Mouse (Mus musculus) stomach, embryonic 15.5 days (tissue): ENCODE results near the gene Nle1. TPM values are rescaled to one million over a fixed set of nuclear protein-coding genes. Genes with fewer than 3 reads are reported as not detected.

Experiments
- ATAC-seq: fragments of 200-750 bp; cut with Nextera tagmentation; 2 replicates; pipeline ENCODE4 v1.8.0; 2017; ENCODE audit warnings: low read depth, moderate number of reproducible peaks, moderate TSS enrichment; ENCODE audit not compliant: insufficient read depth, low FRiP score
- H3K27ac ChIP-seq: fragments of 300-500 bp; sonication (generic); 2 replicates; pipeline ENCODE4 v1.5.1; 2015; ENCODE audit warnings: mild to moderate bottlenecking, inconsistent platforms
- H3K27me3 ChIP-seq: fragments of 300-500 bp; sonication (generic); replicated peaks from 2 replicates; pipeline ENCODE4 v1.6.1; 2015; ENCODE audit warnings: inconsistent platforms
- H3K36me3 ChIP-seq: fragments of 300-500 bp; sonication (generic); 2 replicates; pipeline ENCODE4 v1.6.1; 2015; ENCODE audit warnings: inconsistent platforms
- H3K4me1 ChIP-seq: fragments of 300-500 bp; sonication (generic); 2 replicates; pipeline ENCODE4 v1.6.1; 2015; ENCODE audit warnings: inconsistent platforms
- H3K4me2 ChIP-seq: fragments of 300-500 bp; sonication (generic); 2 replicates; pipeline ENCODE4 v1.6.1; 2015; ENCODE audit warnings: mild to moderate bottlenecking, inconsistent platforms
- H3K4me3 ChIP-seq: fragments of 300-500 bp; sonication (generic); replicated peaks from 2 replicates; pipeline ENCODE4 v1.5.1; 2015; ENCODE audit warnings: inconsistent platforms
- H3K9ac ChIP-seq: fragments of 300-500 bp; sonication (generic); 2 replicates; pipeline ENCODE4 v1.6.1; 2015; ENCODE audit warnings: inconsistent platforms
- H3K9me3 ChIP-seq: fragments of 300-500 bp; sonication (generic); 2 replicates; pipeline ENCODE4 v1.6.1; 2016; ENCODE audit warnings: inconsistent platforms
- WGBS: fragments of 180-500 bp; shearing (Covaris S2); methylation state at CpG from one replicate; pipeline ENCODE4 v1.1.7; 2015; 5-methylcytosine and 5-hydroxymethylcytosine counted together
- polyA plus RNA-seq: library from polyadenylated mRNA; unstranded; fragments of >200 nt; fragmentation: Nextera tagmentation; extraction: Ambion mirVana; gene quantifications from 2 replicates; pipeline ENCODE4 v1.2.1, GENCODE M21; 2015

Nle1 gene
- polyA plus RNA-seq, 1 experiment from 2014 or later = 30.7 TPM

DNA sequence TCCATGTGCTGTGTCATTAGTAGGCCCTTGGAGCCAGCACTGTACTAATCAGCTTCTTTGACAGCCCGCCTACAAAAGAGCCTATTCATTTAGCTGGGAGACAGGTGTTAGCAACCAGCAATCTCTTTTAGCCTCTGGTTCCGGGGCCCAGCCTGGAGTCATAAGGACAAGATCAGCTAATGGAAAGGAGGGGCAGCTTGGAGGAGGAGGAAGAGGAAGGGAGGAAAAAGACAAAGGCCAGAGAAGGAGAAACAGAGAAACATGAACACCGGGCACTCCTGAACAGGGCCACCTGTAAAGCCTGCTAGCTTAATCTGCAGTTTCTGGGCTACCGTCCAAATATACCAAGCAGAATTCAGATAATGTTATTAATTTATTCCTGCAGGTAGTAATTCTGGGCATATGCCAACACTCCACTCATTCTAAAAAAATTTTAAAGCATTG lies 44.7 kb downstream of the Nle1 start:
- ATAC-seq = peak; percentile 63; the same call in 1 of the 2 replicates
- WGBS = 44% methylated on average over 4 of the region's 4 CpGs
- no peak overlapping the region for H3K4me2 ChIP-seq
- no peaks in the 10 kb centered on the region for H3K27me3 ChIP-seq
- no peak overlapping the region for H3K9ac ChIP-seq
- peaks cover 6% of the 10 kb centered on the region; the same call in 1 of the 2 replicates for H3K4me1 ChIP-seq
- H3K27ac ChIP-seq = peak overlapping the region; percentile 57; the same call in 1 of the 2 replicates
- H3K36me3 ChIP-seq = no peaks in the 10 kb centered on the region
- no peak overlapping the region for H3K4me3 ChIP-seq
- H3K9me3 ChIP-seq = no peaks in the 10 kb centered on the region

DNA sequence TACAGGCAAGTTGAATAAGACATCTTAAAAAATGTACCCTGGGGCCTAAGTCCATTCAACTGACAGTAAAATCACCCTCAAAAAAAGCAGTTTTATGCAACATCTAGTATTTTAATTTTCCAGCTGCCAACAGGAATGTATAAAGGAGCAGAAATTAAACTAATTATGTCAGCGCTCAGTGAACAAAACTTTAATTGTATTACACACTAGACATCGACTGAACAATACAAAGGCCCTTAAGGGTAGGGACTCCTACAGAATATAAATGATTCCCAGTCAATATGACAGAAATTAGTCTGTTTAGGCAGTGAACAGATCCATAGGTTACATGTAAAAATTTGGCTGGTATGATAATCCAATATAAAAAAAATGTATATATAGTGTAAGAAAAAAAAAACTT lies 45.2 kb downstream of the Nle1 start:
- H3K27ac ChIP-seq = peak overlapping the region; percentile 57; the same call in 1 of the 2 replicates
- no peak overlapping the region for H3K9ac ChIP-seq
- no peaks in the 10 kb centered on the region for H3K9me3 ChIP-seq
- no peaks in the 10 kb centered on the region for H3K27me3 ChIP-seq
- no peaks in the 10 kb centered on the region for H3K36me3 ChIP-seq
- WGBS = 77% methylated on average over 2 of the region's 2 CpGs
- no peak overlapping the region for H3K4me2 ChIP-seq
- ATAC-seq = no peak
- H3K4me1 ChIP-seq = peaks cover 6% of the 10 kb centered on the region; the same call in 1 of the 2 replicates
- H3K4me3 ChIP-seq = no peak overlapping the region

DNA sequence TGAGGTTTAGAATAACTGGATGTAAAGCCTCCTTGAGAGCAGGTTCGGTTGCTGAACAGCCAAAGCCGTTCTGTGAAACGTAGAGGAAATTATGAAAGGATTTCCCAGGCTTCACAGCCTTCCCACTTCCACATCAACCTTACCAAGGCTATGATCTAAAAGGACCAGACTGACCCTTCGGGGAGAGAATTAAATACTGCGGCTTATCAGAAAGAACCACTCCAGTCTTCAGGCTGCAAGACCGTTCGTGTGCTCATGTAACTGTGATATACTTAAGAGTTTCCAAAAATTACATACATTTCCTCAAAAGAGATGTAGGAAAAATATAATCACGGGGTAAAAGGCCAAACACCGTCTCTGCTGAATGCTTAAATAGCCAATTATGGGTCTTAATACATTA lies 45.6 kb downstream of the Nle1 start:
- no peak overlapping the region for H3K4me3 ChIP-seq
- H3K9me3 ChIP-seq = no peaks in the 10 kb centered on the region
- H3K36me3 ChIP-seq = no peaks in the 10 kb centered on the region
- no peak for ATAC-seq
- no peak overlapping the region for H3K9ac ChIP-seq
- no peak overlapping the region for H3K27ac ChIP-seq
- no peaks in the 10 kb centered on the region for H3K27me3 ChIP-seq
- H3K4me1 ChIP-seq = peaks cover 6% of the 10 kb centered on the region; the same call in 1 of the 2 replicates
- 75% methylated on average over 9 of the region's 9 CpGs for WGBS
- H3K4me2 ChIP-seq = no peak overlapping the region

DNA sequence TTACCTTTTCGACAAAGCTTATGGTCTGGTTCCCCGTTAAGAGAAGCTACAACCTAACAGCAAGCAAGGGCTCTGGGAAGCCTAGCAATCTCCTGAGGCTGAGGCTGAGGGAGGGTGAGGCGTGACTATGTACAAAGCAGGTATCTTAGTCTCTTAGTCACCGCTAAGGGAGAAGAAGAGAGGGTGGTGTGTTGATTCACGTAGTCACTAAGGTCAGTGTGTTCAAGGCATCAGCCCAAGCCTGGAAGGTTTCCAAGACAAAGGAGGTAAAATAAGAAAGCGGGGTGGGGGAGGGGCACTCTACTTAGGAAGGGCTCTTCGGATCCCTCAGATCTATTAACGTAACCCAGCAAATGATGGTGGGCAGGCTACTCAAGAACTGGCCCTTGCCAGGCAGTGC lies 46.7 kb downstream of the Nle1 start:
- peak overlapping the region; percentile 14; the same call in 1 of the 2 replicates for H3K27ac ChIP-seq
- WGBS = 58% methylated on average over 8 of the region's 8 CpGs
- H3K9ac ChIP-seq = no peak overlapping the region

DNA sequence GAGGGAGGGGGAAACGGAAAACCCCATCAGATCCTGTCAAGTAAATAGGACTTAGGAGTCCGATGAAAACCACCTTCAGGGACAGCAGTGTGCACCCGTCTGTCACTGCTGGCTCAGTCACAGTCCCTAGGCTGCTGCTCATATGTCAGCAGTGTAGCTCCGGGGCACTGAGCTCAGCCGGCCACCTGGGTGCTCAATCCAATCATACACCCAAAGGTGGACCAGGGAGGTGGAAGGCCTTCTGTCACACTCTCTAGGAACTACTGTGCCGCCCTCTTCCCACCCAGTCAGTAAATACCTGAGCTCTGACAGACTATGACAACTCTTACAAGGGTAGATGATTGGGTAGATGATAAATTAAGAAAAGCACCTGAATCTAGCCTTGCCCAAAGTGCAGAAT lies 47.5 kb downstream of the Nle1 start:
- Histone ChIP-seq H3K27ac (no peak overlapping the region), H3K4me1 (peaks cover 9% of the 10 kb centered on the region; the same call in 1 of the 2 replicates), H3K4me3 (no peak overlapping the region), H3K36me3 (no peaks in the 10 kb centered on the region), H3K27me3 (no peaks in the 10 kb centered on the region), H3K4me2 (no peak overlapping the region), H3K9me3 (no peaks in the 10 kb centered on the region), H3K9ac (no peak overlapping the region)
- WGBS = 81% methylated on average over 6 of the region's 6 CpGs
- no peak for ATAC-seq

More for the DNA sequence above, 46.7 kb downstream of the Nle1 start:
- no peak overlapping the region for H3K4me2 ChIP-seq
- no peaks in the 10 kb centered on the region for H3K36me3 ChIP-seq
- no peak overlapping the region for H3K4me3 ChIP-seq
- H3K9me3 ChIP-seq = no peaks in the 10 kb centered on the region
- ATAC-seq = peak; percentile 67; the same call in 1 of the 2 replicates
- H3K27me3 ChIP-seq = no peaks in the 10 kb centered on the region
- H3K4me1 ChIP-seq = peaks cover 6% of the 10 kb centered on the region; the same call in 1 of the 2 replicates

DNA sequence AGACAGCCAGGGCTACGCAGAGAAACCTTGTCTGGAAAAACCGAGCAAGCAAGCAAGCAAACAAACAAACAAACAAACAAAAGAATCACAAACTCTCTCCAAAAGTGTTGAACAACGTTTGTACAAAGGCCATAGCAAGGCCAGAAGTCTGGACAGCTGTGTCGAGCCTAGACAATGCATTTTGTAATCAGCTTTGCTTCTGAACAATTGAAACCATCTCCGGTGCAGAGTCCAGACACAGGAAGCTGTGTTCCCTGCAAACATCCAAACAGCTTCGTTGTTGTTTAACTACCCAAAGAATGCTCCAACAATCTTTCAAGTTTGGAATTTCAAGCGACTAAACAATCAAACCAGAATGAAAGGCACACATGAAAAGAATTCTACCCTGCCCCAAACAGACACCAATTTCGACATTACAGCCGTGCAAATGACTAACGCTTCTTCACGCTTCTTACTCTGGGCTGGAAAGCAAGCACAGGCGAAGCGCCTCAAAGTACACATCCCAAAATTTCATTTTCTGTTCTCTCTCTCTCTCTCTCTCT lies 50.8 kb downstream of the Nle1 start:
- WGBS = 66% methylated on average over 13 of the region's 13 CpGs
- H3K36me3 ChIP-seq = no peaks in the 10 kb centered on the region
- H3K4me3 ChIP-seq = no peak overlapping the region
- no peak overlapping the region for H3K9ac ChIP-seq
- no peaks in the 10 kb centered on the region for H3K9me3 ChIP-seq
- H3K4me2 ChIP-seq = no peak overlapping the region
- ATAC-seq = no peak
- no peak overlapping the region for H3K27ac ChIP-seq
- H3K27me3 ChIP-seq = no peaks in the 10 kb centered on the region
- H3K4me1 ChIP-seq = peaks cover 9% of the 10 kb centered on the region; the same call in 1 of the 2 replicates

DNA sequence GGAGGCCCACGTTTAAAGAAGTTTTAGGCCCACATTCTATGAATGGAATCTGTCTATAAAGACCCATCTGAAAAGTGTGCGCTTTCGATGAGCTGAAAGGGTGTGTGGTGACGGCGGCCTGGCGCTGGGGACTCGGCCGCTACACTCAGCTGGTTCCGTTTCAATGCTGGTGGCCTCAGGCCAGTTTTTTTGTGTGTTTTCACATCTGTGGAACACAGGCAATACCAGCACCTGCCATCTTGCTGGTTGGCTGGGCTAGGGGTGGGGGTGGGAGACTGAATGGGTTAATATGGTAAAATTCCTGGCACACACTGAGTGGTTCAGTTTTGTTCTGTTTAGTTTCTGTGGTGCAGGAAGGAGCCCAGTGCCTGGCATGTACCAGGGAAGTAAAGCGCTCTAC lies 52.2 kb downstream of the Nle1 start:
- Histone ChIP-seq H3K27me3 (no peaks in the 10 kb centered on the region), H3K4me2 (no peak overlapping the region), H3K9me3 (no peaks in the 10 kb centered on the region), H3K9ac (no peak overlapping the region), H3K4me1 (0 out of 2 replicates have a peak, but pooled peaks cover 3% of the 10 kb centered on the region), H3K4me3 (no peak overlapping the region), H3K27ac (no peak overlapping the region), H3K36me3 (no peaks in the 10 kb centered on the region)
- WGBS = 71% methylated on average over 10 of the region's 10 CpGs
- ATAC-seq = no peak

DNA sequence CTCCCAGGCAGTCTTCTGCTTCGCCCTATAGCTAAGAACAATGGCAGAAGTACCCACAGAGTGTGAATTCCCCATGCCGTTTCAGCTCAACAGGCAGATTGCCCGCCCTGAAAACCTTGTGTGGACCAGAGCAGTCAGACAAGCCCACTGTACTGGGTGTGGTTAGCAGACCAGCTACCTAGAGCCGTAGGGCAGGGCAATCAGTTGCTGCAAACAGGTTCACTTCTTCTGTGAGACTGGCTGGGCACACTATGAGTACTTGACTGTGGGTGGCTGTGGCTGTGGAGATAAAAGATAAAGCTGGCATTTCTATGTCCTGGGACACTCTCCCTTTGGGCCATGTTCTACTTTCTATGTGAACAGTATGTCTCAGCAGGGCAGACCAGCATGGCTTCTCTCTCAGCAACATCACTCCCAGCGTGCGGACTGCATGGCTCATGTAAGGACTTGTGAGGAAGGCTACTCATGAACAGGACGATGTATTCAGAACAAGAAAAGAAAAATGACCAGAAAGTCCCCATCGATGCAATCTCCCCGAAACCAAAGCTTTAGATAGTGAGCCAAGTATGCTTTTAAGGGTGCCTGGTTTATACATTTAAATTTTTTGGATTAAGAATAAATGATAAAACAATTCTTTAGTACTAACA lies 52.8 kb downstream of the Nle1 start:
- no peak overlapping the region for H3K9ac ChIP-seq
- H3K9me3 ChIP-seq = no peaks in the 10 kb centered on the region
- ATAC-seq = peak; percentile 85
- 56% methylated on average over 9 of the region's 9 CpGs for WGBS
- H3K4me3 ChIP-seq = no peak overlapping the region
- H3K4me2 ChIP-seq = peak overlapping the region; percentile 11; the same call in 1 of the 2 replicates
- H3K27me3 ChIP-seq = no peaks in the 10 kb centered on the region
- peak overlapping the region; percentile 60; the same call in 1 of the 2 replicates for H3K27ac ChIP-seq
- 0 out of 2 replicates have a peak, but pooled peaks cover 5% of the 10 kb centered on the region for H3K4me1 ChIP-seq
- no peaks in the 10 kb centered on the region for H3K36me3 ChIP-seq

DNA sequence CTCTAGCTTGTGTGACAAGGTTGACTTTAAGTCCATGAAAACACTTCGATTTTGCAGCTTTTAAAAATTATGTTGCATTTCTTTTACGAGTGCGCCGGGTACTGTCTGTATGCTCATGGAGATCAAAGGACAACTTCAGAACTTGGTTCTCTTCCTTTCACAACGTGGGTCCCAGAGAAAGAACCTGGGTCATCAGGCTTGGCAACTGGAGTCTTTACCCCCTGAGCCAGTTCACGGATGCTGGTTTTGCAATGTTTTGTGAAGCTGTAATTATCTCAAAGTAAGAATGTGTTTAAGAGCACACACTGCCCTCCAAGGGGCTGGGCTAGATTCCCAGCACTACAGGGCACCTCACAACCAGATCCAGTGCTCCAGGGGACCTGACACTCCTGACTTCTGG lies 54.1 kb downstream of the Nle1 start:
- 83% methylated on average over 6 of the region's 6 CpGs for WGBS
- no peak for ATAC-seq
- no peaks in the 10 kb centered on the region for H3K36me3 ChIP-seq
- H3K9me3 ChIP-seq = no peaks in the 10 kb centered on the region
- no peak overlapping the region for H3K4me3 ChIP-seq
- no peak overlapping the region for H3K27ac ChIP-seq
- no peak overlapping the region for H3K9ac ChIP-seq
- H3K27me3 ChIP-seq = no peaks in the 10 kb centered on the region
- H3K4me1 ChIP-seq = 0 out of 2 replicates have a peak, but pooled peaks cover 9% of the 10 kb centered on the region
- no peak overlapping the region for H3K4me2 ChIP-seq

DNA sequence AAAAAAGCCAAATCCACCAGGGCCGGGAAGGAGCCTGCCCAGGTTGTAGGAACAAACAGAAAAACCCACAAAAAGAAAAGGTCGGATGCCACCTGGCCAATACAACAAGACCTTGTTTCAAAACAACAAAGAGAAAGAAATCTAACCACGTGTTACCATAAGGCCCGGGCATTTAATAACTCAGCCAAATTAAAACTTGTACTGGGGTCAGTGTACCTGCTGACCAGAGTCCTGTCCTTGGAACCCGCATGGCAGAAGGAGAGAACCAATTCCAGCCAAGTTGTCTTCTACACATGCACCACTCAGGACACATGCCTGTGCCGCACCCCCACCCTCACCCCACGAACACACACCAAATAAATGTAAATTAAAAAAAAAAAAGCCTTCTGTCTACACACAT lies 55.3 kb downstream of the Nle1 start:
- WGBS = 76% methylated on average over 7 of the region's 7 CpGs
- H3K9me3 ChIP-seq = no peaks in the 10 kb centered on the region
- ATAC-seq = no peak
- no peaks in the 10 kb centered on the region for H3K27me3 ChIP-seq
- H3K9ac ChIP-seq = no peak overlapping the region
- H3K27ac ChIP-seq = no peak overlapping the region
- H3K4me1 ChIP-seq = 0 out of 2 replicates have a peak, but pooled peaks cover 9% of the 10 kb centered on the region
- H3K36me3 ChIP-seq = no peaks in the 10 kb centered on the region
- H3K4me3 ChIP-seq = no peak overlapping the region
- no peak overlapping the region for H3K4me2 ChIP-seq

DNA sequence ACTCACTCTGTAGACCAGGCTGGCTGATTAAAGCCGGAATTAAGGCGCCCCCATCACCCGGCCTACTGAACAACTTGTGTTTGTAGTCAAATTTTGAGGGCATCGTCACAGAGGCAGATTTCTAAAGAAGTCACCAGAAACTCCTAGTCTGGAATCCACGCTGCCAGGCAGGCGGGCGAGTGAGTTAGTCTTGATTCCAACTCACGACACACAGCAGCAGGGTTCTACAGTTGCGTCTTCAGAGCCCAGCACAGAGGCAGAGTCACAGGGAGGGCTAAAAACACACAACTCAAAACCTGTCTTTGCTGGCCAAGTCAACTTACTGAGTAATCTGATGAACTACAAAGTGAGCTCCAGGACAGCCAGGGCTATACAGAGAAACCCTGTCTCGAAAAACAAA lies 55.7 kb downstream of the Nle1 start:
- WGBS = 79% methylated on average over 10 of the region's 10 CpGs
- no peak for ATAC-seq
- no peaks in the 10 kb centered on the region for H3K9me3 ChIP-seq

DNA sequence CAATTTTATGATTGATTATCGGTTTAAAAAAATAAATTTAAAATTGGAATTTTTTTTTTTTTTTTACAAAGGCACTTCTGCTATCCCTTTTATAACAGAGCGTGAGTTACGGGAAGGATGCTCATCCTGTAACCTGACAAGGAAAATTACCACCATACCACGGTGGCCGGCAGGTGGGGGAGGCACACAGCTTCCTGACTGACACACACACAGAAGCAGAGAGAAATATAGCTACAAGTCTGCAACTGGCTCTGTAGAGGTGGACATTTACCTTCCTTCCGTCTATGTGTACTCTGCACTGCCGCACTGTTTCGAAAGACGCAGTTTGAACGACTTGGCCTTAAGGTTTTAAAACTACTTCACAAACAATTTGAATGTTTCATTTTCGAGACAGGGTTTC lies 56.1 kb downstream of the Nle1 start:
- no peak overlapping the region for H3K4me3 ChIP-seq
- no peaks in the 10 kb centered on the region for H3K36me3 ChIP-seq
- H3K4me1 ChIP-seq = 0 out of 2 replicates have a peak, but pooled peaks cover 9% of the 10 kb centered on the region
- no peak overlapping the region for H3K27ac ChIP-seq
- no peak overlapping the region for H3K4me2 ChIP-seq
- ATAC-seq = no peak
- no peaks in the 10 kb centered on the region for H3K27me3 ChIP-seq
- no peak overlapping the region for H3K9ac ChIP-seq
- no peaks in the 10 kb centered on the region for H3K9me3 ChIP-seq
- WGBS = 84% methylated on average over 11 of the region's 11 CpGs

More for the DNA sequence above, 55.7 kb downstream of the Nle1 start:
- Histone ChIP-seq H3K4me3 (no peak overlapping the region), H3K27ac (no peak overlapping the region), H3K36me3 (no peaks in the 10 kb centered on the region), H3K4me2 (no peak overlapping the region), H3K27me3 (no peaks in the 10 kb centered on the region), H3K9ac (no peak overlapping the region), H3K4me1 (0 out of 2 replicates have a peak, but pooled peaks cover 9% of the 10 kb centered on the region)
